Mouse (Mus musculus): ENCODE results near the gene Repin1. TPM values are rescaled to one million over a fixed set of nuclear protein-coding genes. Genes with fewer than 3 reads are reported as not detected.

Repin1 gene
- 10 to 100 TPM; 29.3 to 38.4 TPM for total RNA-seq (2021)
- long read RNA-seq, experiment 1, partial matches to known transcripts, result 2 of 12 reads
- long read RNA-seq, experiment 1, other reads (novel, unspliced or antisense), result 4 of 12 reads
- long read RNA-seq, experiment 2, partial matches to known transcripts, result 3 of 9 reads
- long read RNA-seq, experiment 2, other reads (novel, unspliced or antisense), result 2 of 9 reads

- peak; percentile 91 to 92 for DNase-seq (ENCODE audit: low spot score in 2 of 2)
Measured at GRCm38 (mm10) chr6:48593158-48594042, at the start of gene Repin1, which contains the start of gene Gm44965. TSS of gene Repin1 (plus strand) at chr6:48593883. TSS of gene Gm44965 (plus strand) at chr6:48593941.

- no peak for DNase-seq (ENCODE audit: low spot score in 2 of 2)
Measured at GRCm38 (mm10) chr6:48545251-48545650, 48.4 kb upstream of the Repin1 start.

GRCm38 (mm10) chr6:48546271-48546670 is 47.4 kb upstream of the Repin1 start:
- DNase-seq (ENCODE audit: low spot score in 2 of 2), result no peak

GRCm38 (mm10) chr6:48546858-48547257 is 46.8 kb upstream of the Repin1 start:
- DNase-seq (ENCODE audit: low spot score in 2 of 2), result no peak

- DNase-seq (ENCODE audit: low spot score in 2 of 2), result no peak
Measured at GRCm38 (mm10) chr6:48548314-48548713, 45.4 kb upstream of the Repin1 start.

- DNase-seq (ENCODE audit: low spot score in 2 of 2), result no peak
Measured at GRCm38 (mm10) chr6:48552918-48553317, 40.8 kb upstream of the Repin1 start.

GRCm38 (mm10) chr6:48553819-48554218 is 39.9 kb upstream of the Repin1 start:
- DNase-seq (ENCODE audit: low spot score in 2 of 2), result no peak

GRCm38 (mm10) chr6:48554280-48555103 is 39.2 kb upstream of the Repin1 start, which contains the start of gene Lrrc61:
TSS of gene Lrrc61 (plus strand) at chr6:48554796.
- peak; percentile 98 for DNase-seq (ENCODE audit: low spot score in 2 of 2)

- peak in 1 of 2 experiments; percentile 87 for DNase-seq (ENCODE audit: low spot score in 2 of 2)
Measured at GRCm38 (mm10) chr6:48555104-48555890, 38.4 kb upstream of the Repin1 start.

- DNase-seq (ENCODE audit: low spot score in 2 of 2), result no peak
Measured at GRCm38 (mm10) chr6:48555956-48556355, 37.7 kb upstream of the Repin1 start.

- DNase-seq (ENCODE audit: low spot score in 2 of 2), result no peak
Measured at GRCm38 (mm10) chr6:48565693-48566310, 27.9 kb upstream of the Repin1 start.

- DNase-seq (ENCODE audit: low spot score in 2 of 2), result no peak
Measured at GRCm38 (mm10) chr6:48566312-48566711, 27.4 kb upstream of the Repin1 start.

- DNase-seq (ENCODE audit: low spot score in 2 of 2), result no peak
Measured at GRCm38 (mm10) chr6:48568036-48568984, 25.4 kb upstream of the Repin1 start.

- no peak for DNase-seq (ENCODE audit: low spot score in 2 of 2)
Measured at GRCm38 (mm10) chr6:48569065-48569807, 24.4 kb upstream of the Repin1 start.

- no peak for DNase-seq (ENCODE audit: low spot score in 2 of 2)
Measured at GRCm38 (mm10) chr6:48572014-48572413, 21.7 kb upstream of the Repin1 start.

- DNase-seq (ENCODE audit: low spot score in 2 of 2), result no peak
Measured at GRCm38 (mm10) chr6:48572572-48573061, 21.1 kb upstream of the Repin1 start, which contains the start of gene Rarres2. TSS of gene Rarres2 (minus strand) at chr6:48572789.

GRCm38 (mm10) chr6:48573280-48573679 is 20.4 kb upstream of the Repin1 start:
- no peak for DNase-seq (ENCODE audit: low spot score in 2 of 2)

GRCm38 (mm10) chr6:48573981-48574380 is 19.7 kb upstream of the Repin1 start:
- DNase-seq (ENCODE audit: low spot score in 2 of 2), result no peak

Measured in layer of hippocampus, postnatal 14 days (tissue).